Mouse (Mus musculus) limb, embryonic 10.5 days (tissue): ENCODE measurements around the gene Fndc7. TPM values are rescaled to one million over a fixed set of nuclear protein-coding genes. Genes with fewer than 3 reads are reported as not detected.
"Not testable (repeated sequence)": the region's sequence is repeated elsewhere in the genome, so short reads cannot be mapped to it uniquely, and the experiment has no call there.

Experiments used
- DNase-seq: peaks from one replicate; pipeline ENCODE4 v3.0.0-alpha.2; 2017; ENCODE audit warnings: low spot score
- H3K27ac ChIP-seq: fragments of 300-500 bp; sonication (generic); 2 replicates; pipeline ENCODE4 v1.5.1; 2016; ENCODE audit warnings: mild to moderate bottlenecking
- H3K27me3 ChIP-seq: fragments of 300-500 bp; sonication (generic); 2 replicates; pipeline ENCODE4 v1.6.1; 2016; ENCODE audit warnings: low read depth, mild to moderate bottlenecking; ENCODE audit not compliant: poor library complexity, severe bottlenecking
- H3K36me3 ChIP-seq: fragments of 300-500 bp; sonication (generic); 2 replicates; pipeline ENCODE4 v1.6.1; 2016; ENCODE audit warnings: mild to moderate bottlenecking, moderate library complexity
- H3K4me1 ChIP-seq: fragments of 300-500 bp; sonication (generic); 2 replicates; pipeline ENCODE4 v1.6.1; 2016
- H3K4me3 ChIP-seq: fragments of 300-500 bp; sonication (generic); 2 replicates; pipeline ENCODE4 v1.5.1; 2016; ENCODE audit warnings: mild to moderate bottlenecking, moderate library complexity
- H3K9me3 ChIP-seq: fragments of 300-500 bp; sonication (generic); replicated peaks from 2 replicates; pipeline ENCODE4 v1.6.1; 2016; ENCODE audit warnings: mild to moderate bottlenecking
- WGBS: fragments of 180-500 bp; shearing (Covaris S2); methylation state at CpG from one replicate; pipeline ENCODE4 v1.1.7; 2016; 5-methylcytosine and 5-hydroxymethylcytosine counted together
- polyA plus RNA-seq: library from polyadenylated mRNA; unstranded; fragments of >200 nt; fragmentation: Nextera tagmentation; extraction: Ambion mirVana; gene quantifications from 2 replicates; pipeline ENCODE4 v1.2.1, GENCODE M21; 2016

Fndc7 gene
- polyA plus RNA-seq, 1 experiment from 2014 or later, result not detected

GRCm38 (mm10) chr3:108884706-108885289, 5.0 kb downstream of the Fndc7 start:
- Histone ChIP-seq H3K9me3 (no peaks in the 10 kb centered on the region), H3K27ac (no peak overlapping the region), H3K4me3 (no peak overlapping the region), H3K4me1 (peaks cover 18% of the 10 kb centered on the region), H3K36me3 (no peaks in the 10 kb centered on the region), H3K27me3 (no peaks in the 10 kb centered on the region)
- DNase-seq, result no peak
- 80% methylated on average over 8 of the region's 8 CpGs for WGBS

DNA sequence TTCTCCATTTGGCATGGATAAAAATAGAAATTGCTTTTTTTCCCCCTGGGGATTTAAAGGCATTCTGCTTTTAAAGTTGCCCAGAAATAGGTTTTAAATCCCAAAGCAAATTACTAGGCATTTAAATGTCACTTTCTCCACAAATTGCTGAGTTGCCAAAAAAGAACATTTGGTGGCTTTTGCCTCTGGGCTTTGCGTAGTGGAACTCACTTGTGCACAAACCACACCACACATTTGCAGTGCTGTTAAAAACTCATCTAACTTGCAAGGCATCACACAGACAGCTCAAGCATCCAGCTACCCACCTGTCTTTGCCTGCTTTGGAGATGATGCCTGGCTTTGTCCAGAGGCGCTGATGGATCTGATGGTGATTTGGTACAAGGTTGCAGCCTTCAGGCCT, 6.7 kb downstream of the Fndc7 start:
- Histone ChIP-seq H3K27ac (no peak overlapping the region), H3K4me1 (peaks cover 18% of the 10 kb centered on the region), H3K36me3 (no peaks in the 10 kb centered on the region), H3K4me3 (no peak overlapping the region), H3K27me3 (no peaks in the 10 kb centered on the region), H3K9me3 (no peaks in the 10 kb centered on the region)
- no peak for DNase-seq
- 90% methylated on average over 2 of the region's 2 CpGs for WGBS

DNA sequence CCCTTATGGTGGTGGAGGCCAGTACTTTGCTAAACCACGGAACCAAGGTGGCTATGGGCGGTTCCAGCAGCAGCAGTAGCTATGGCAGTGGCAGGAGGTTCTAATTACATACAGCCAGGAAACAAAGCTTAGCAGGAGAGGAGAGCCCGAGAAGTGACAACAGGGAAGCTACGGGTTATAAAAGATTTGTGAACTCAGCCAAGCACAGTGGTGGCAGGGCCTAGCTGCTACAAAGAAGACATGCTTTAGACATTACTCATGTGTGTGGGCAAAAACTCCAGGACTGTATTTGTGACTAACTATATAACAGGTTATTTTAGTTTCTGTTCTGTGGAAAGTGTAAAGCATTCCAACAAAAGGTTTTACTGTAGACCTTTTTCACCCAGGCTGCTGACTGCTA, 7.9 kb downstream of the Fndc7 start:
- DNase-seq, H3K36me3 ChIP-seq, H3K9me3 ChIP-seq, H3K27me3 ChIP-seq, H3K27ac ChIP-seq, H3K4me3 ChIP-seq: not testable (repeated sequence)
- WGBS, result 7% methylated on average over 4 of the region's 4 CpGs
- H3K4me1 ChIP-seq, result peaks cover 18% of the 10 kb centered on the region

DNA sequence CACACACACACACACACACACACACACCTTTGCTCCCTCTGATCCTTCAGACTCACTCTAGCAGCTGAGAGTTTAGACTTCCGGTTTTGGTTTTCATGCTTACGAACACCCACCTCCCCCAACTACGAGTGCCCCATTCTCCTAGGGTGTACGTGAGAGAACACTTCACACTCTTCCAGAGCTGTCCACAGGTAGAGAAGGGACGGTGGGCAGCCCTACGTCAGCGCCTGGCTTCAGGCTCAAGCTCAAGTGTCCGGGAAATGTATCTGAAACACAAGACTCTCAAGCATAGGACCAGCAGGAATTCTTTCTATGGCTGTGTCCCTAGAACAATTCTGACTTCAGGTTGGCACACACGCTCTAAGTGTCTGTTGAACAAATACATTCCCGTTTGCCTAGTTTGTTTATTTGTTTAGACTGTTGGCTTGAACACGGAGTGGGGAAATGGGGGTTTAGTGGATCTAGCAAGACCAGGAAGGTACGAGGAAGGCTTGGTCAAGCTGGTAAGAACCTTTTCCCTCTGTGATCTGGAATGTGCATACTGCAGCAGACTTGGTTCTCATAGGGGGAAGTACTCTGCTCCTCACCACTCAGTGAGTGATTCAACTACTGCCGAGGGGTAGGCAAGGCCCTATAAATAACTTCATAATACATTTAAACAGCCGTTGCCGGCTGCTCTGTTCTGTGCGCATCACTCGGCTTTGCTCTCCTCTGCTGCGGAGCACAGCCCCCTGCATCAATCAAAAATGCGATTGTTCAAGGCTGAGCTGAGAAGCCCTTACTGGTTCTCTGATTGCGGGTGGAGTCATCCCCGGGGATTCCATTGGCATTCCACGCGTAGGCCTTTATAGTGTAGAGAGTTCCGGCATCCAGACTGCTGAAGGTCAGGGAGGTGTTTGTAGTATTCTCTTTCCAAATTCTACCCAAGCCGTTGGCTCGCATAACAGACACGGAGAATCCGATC, 9.0 kb downstream of the Fndc7 start:
- no peak overlapping the region for H3K27ac ChIP-seq

GRCm38 (mm10) chr3:108879836-108880435, 9.9 kb downstream of the Fndc7 start:
- WGBS, result 70% methylated on average over 5 of the region's 5 CpGs
- Histone ChIP-seq H3K27me3 (no peaks in the 10 kb centered on the region), H3K9me3 (no peaks in the 10 kb centered on the region), H3K4me3 (no peak overlapping the region), H3K36me3 (no peaks in the 10 kb centered on the region), H3K27ac (no peak overlapping the region), H3K4me1 (peaks cover 18% of the 10 kb centered on the region)
- DNase-seq, result no peak

More for the DNA sequence above, 9.0 kb downstream of the Fndc7 start:
- no peaks in the 10 kb centered on the region for H3K27me3 ChIP-seq
- H3K4me1 ChIP-seq, result peaks cover 18% of the 10 kb centered on the region
- no peaks in the 10 kb centered on the region for H3K9me3 ChIP-seq
- no peaks in the 10 kb centered on the region for H3K36me3 ChIP-seq
- 73% methylated on average over 28 of the region's 28 CpGs for WGBS
- no peak overlapping the region for H3K4me3 ChIP-seq
- DNase-seq, result no peak

- H3K27me3 ChIP-seq, result no peaks in the 10 kb centered on the region
- H3K4me3 ChIP-seq, result no peak overlapping the region
- H3K36me3 ChIP-seq, result no peaks in the 10 kb centered on the region
- no peak for DNase-seq
- no peaks in the 10 kb centered on the region for H3K9me3 ChIP-seq
- no peak overlapping the region for H3K27ac ChIP-seq
- H3K4me1 ChIP-seq, result peaks cover 18% of the 10 kb centered on the region
- WGBS, result 79% methylated on average over 2 of the region's 2 CpGs
These were observed 10.7 kb downstream of the Fndc7 start for GRCm38 (mm10) chr3:108879129-108879528.

DNA sequence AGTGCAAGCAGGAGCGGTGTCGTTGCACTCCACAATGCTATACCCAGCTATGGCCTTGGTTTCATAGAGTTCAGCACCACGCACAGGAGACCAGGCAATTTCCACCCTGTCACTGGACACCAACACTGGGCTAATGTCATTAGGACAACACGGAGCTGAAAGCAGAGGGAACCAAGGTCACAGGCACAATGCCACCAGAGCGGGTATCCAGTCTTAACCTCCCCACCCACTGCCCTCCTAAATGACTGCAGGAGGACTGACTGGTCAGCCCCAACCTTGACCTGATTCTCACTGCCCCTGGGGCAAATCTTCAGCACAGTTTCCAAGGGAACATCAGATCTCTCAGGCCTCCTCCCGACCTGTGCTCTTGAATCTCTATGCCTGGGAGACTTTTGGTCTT, 19.2 kb downstream of the Fndc7 start:
- no peaks in the 10 kb centered on the region for H3K27me3 ChIP-seq
- H3K4me1 ChIP-seq, result no peaks in the 10 kb centered on the region
- no peak overlapping the region for H3K4me3 ChIP-seq
- no peak overlapping the region for H3K27ac ChIP-seq
- 79% methylated on average over 6 of the region's 6 CpGs for WGBS
- no peaks in the 10 kb centered on the region for H3K9me3 ChIP-seq
- DNase-seq, result no peak
- no peaks in the 10 kb centered on the region for H3K36me3 ChIP-seq

- Histone ChIP-seq H3K4me1 (no peaks in the 10 kb centered on the region), H3K4me3 (no peak overlapping the region), H3K27me3 (no peaks in the 10 kb centered on the region), H3K9me3 (no peaks in the 10 kb centered on the region), H3K36me3 (no peaks in the 10 kb centered on the region), H3K27ac (no peak overlapping the region)
- DNase-seq, result no peak
- WGBS, result 90% methylated on average over 3 of the region's 3 CpGs
These were observed 22.4 kb downstream of the Fndc7 start for GRCm38 (mm10) chr3:108867449-108867848.

DNA sequence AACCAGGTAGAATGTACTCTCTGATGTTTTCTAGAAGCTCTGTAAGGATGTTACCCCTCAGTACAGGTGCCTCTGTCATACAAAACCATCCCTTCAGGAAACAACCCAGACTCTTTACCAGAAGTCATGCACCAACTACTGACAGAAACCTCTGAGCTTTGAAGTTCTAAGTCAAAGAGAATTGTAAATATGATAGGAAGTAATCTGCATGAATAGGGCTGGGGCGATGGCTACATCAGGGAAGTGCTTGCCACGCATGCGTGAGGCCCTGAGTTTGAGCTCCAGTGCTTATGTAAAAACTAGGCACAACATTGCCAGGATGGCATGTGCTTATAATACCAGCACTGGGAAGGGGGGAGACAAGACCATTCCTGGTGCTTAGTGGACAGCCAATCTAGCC, 24.1 kb downstream of the Fndc7 start:
- 95% methylated on average over 3 of the region's 3 CpGs for WGBS
- no peak for DNase-seq
- no peaks in the 10 kb centered on the region for H3K9me3 ChIP-seq
- no peaks in the 10 kb centered on the region for H3K36me3 ChIP-seq
- H3K4me3 ChIP-seq, result no peak overlapping the region
- H3K27ac ChIP-seq, result no peak overlapping the region
- H3K4me1 ChIP-seq, result no peaks in the 10 kb centered on the region
- no peaks in the 10 kb centered on the region for H3K27me3 ChIP-seq

DNA sequence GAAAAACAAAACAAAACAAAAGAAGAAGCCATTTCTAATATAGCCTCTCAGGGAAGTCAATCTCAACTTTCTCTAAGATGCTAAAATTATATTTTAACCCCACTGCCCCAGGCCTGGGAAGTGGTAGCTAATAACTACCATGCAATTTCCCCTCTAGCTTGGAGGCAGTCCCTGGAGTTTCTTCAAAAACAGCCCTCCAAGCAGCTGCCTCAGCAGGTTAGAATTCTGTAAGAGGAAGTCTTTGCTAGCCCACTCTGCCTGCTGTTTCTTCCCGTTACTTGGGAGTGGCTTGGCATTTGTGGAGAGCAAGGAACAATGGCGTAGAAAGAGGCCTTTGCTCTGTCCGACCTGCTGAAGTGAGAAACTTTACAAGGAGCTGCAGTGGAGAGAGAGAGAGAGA, 24.7 kb downstream of the Fndc7 start:
- Histone ChIP-seq H3K36me3 (no peaks in the 10 kb centered on the region), H3K4me1 (no peaks in the 10 kb centered on the region; the same call in 1 of the 2 replicates), H3K4me3 (no peak overlapping the region), H3K27ac (no peak overlapping the region), H3K27me3 (no peaks in the 10 kb centered on the region), H3K9me3 (no peaks in the 10 kb centered on the region)
- WGBS, result 67% methylated on average over 3 of the region's 3 CpGs
- DNase-seq, result no peak

DNA sequence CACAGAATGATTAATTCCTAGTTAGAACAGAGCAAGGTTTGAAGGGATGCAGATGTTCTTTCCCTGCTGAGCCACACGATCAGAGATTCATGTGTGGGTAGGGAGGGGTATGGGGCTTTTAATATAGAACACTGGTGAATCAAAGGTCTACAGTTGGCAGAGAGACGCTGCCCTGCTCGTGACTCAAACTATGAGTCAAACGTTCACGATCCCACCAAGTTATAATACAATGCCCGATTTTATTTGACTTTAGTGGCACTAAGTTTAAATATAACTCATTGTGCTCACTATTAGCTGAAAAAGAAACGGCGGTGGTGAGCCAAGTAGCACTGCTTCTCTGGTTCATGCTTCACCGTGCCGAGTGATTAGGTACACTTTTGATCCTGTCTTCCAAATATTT, 26.7 kb downstream of the Fndc7 start:
- 95% methylated on average over 10 of the region's 10 CpGs for WGBS
- H3K27me3 ChIP-seq, result no peaks in the 10 kb centered on the region
- no peak overlapping the region for H3K27ac ChIP-seq
- no peaks in the 10 kb centered on the region for H3K9me3 ChIP-seq
- H3K4me1 ChIP-seq, result peaks cover 17% of the 10 kb centered on the region
- no peak overlapping the region for H3K4me3 ChIP-seq
- H3K36me3 ChIP-seq, result no peaks in the 10 kb centered on the region
- DNase-seq, result no peak

- H3K27me3 ChIP-seq, DNase-seq, H3K36me3 ChIP-seq, H3K4me3 ChIP-seq, H3K27ac ChIP-seq, H3K9me3 ChIP-seq: not testable (repeated sequence)
- H3K4me1 ChIP-seq, result peaks cover 22% of the 10 kb centered on the region
- 94% methylated on average over 4 of the region's 4 CpGs for WGBS
These were observed 27.5 kb downstream of the Fndc7 start for GRCm38 (mm10) chr3:108862282-108862681.

- Histone ChIP-seq H3K4me3 (no peak overlapping the region), H3K27ac (no peak overlapping the region), H3K27me3 (no peaks in the 10 kb centered on the region), H3K4me1 (peaks cover 30% of the 10 kb centered on the region), H3K9me3 (no peaks in the 10 kb centered on the region), H3K36me3 (no peaks in the 10 kb centered on the region)
- DNase-seq, result no peak
- WGBS, result 90% methylated on average over 2 of the region's 2 CpGs
These were observed 29.0 kb downstream of the Fndc7 start for GRCm38 (mm10) chr3:108860786-108861185.
